Mouse (Mus musculus): ENCODE results near the gene Tlr5. TPM values are rescaled to one million over a fixed set of nuclear protein-coding genes. Genes with fewer than 3 reads are reported as not detected.

Gene Tlr5
- total and polyA plus RNA-seq, 3 experiments, result not detected

DNA sequence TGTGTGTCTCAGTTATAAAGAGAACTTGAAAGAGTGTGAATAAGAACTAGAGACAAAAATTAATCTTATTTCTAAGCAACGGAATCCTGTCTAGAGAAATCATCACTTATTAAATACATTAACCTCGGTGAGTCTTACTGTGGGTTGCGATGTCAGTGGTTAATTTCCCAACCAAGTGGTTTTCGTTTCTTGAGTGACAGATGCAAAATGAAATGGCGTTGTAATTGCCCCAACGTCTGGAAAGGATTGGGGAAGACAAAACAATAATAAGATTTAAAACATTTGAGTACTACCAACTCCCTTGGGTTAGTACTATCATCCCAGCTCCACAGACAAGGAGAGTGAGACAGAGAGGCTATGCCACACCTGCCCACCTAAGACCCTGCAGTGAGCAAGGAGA, 9.0 kb upstream of the Tlr5 start:
- no peaks in the 10 kb centered on the region for H3K9me3 ChIP-seq (replicated peaks; ENCODE audit: insufficient read depth, low read length)
- DNase-seq (ENCODE audit: low read depth, low spot score), result no peak
- H3K4me1 ChIP-seq (ENCODE audit: control insufficient read depth in 1 of 2, insufficient read depth in 2 of 2, low read length in 2 of 2), result no peaks in the 10 kb centered on the region
- no peak overlapping the region for H3K27ac ChIP-seq (ENCODE audit: control insufficient read depth, low read depth, low read length)
- H3K4me3 ChIP-seq (ENCODE audit: control insufficient read depth in 1 of 2, insufficient read depth in 1 of 2, low read depth in 2 of 2, low read length in 2 of 2), result no peak overlapping the region
- no peak overlapping the region for H3K9ac ChIP-seq (ENCODE audit: control insufficient read depth, low read depth, low read length, poor library complexity, severe bottlenecking)
- no peaks in the 10 kb centered on the region; a peak in 1 of 4 replicates for H3K27me3 ChIP-seq (ENCODE audit: control insufficient read depth in 1 of 2, insufficient read depth in 2 of 2, low read length in 2 of 2)
- H3K79me2 ChIP-seq (ENCODE audit: control insufficient read depth, insufficient read depth, low read length, poor library complexity), result no peaks in the 10 kb centered on the region
- H3K36me3 ChIP-seq (ENCODE audit: control insufficient read depth in 1 of 2, insufficient read depth in 2 of 2, low read length in 2 of 2), result no peaks in the 10 kb centered on the region
- TF ChIP-seq NELFE (IDR thresholded peaks at IDR 0.05; ENCODE audit: low read depth, low read length) (no peak), ZNF384 (IDR thresholded peaks at IDR 0.05; ENCODE audit: low read depth, low read length) (no peak), ZC3H11A (IDR thresholded peaks at IDR 0.05; ENCODE audit: low read depth, low read length) (no peak), BHLHE40 (IDR thresholded peaks at IDR 0.05; ENCODE audit: borderline replicate concordance, low read depth, low read length) (no peak), MAX (IDR thresholded peaks at IDR 0.05; ENCODE audit: low read length) (no peak), CHD1 (IDR thresholded peaks at IDR 0.05; ENCODE audit: low read depth, low read length) (no peak), RCOR1 (IDR thresholded peaks at IDR 0.05; ENCODE audit: low read depth, low read length) (no peak), POLR2A (IDR thresholded peaks at IDR 0.05; ENCODE audit: control insufficient read depth in 1 of 2, insufficient read depth in 1 of 2, low read depth in 1 of 2, low read length in 2 of 2, poor library complexity in 1 of 2) (no peak), ELF1 (IDR thresholded peaks at IDR 0.05; ENCODE audit: low read depth, low read length) (no peak), KAT2A (conservative IDR thresholded peaks at IDR 0.05; ENCODE audit: low read depth, low read length) (no peak), EP300 (IDR thresholded peaks at IDR 0.05; ENCODE audit: low read depth in 1 of 2, low read length in 2 of 2) (no peak)

DNA sequence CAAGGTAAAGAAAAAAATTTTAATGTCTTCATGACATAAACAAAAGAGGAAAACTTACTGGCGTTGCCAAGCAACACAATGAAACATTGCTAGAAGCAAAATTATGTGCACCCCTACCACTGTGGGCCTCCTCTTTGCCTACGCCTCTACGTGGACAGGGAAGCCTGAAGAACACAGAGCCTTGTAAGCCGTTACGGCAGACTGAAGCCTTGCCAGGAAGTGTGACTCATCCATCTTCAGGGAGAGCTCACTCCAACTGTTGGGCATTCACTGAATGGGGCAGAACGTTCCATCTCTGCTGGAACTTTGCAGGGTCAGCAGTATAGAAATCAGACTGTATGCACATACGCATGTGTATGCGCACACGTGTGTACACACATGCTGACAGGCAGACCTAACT, 3.3 kb upstream of the Tlr5 start:
- H3K4me3 ChIP-seq (ENCODE audit: control insufficient read depth in 1 of 2, insufficient read depth in 1 of 2, low read depth in 2 of 2, low read length in 2 of 2), result no peak overlapping the region
- no peak overlapping the region for H3K9ac ChIP-seq (ENCODE audit: control insufficient read depth, low read depth, low read length, poor library complexity, severe bottlenecking)
- H3K9me3 ChIP-seq (replicated peaks; ENCODE audit: insufficient read depth, low read length), result no peaks in the 10 kb centered on the region
- no peak for TF ChIP-seq ETS1 (IDR thresholded peaks at IDR 0.05; ENCODE audit: low read depth, low read length)
- TF ChIP-seq MEF2A (IDR thresholded peaks at IDR 0.05; ENCODE audit: extremely low read depth, insufficient replicate concordance, low read depth, low read length, poor library complexity, severe bottlenecking), result no peak
- no peak for TF ChIP-seq RCOR1 (IDR thresholded peaks at IDR 0.05; ENCODE audit: low read depth, low read length)
- TF ChIP-seq POLR2A (IDR thresholded peaks at IDR 0.05; ENCODE audit: control insufficient read depth in 1 of 2, insufficient read depth in 1 of 2, low read depth in 1 of 2, low read length in 2 of 2, poor library complexity in 1 of 2), result no peak
- peaks cover 0 to 13% of the 10 kb centered on the region in 2 experiments; a peak in 2 of 4 replicates for H3K4me1 ChIP-seq (ENCODE audit: control insufficient read depth in 1 of 2, insufficient read depth in 2 of 2, low read length in 2 of 2)
- no peaks in the 10 kb centered on the region; a peak in 1 of 4 replicates for H3K27me3 ChIP-seq (ENCODE audit: control insufficient read depth in 1 of 2, insufficient read depth in 2 of 2, low read length in 2 of 2)
- peak; percentile 48 for DNase-seq (ENCODE audit: low read depth, low spot score)
- no peaks in the 10 kb centered on the region for H3K36me3 ChIP-seq (ENCODE audit: control insufficient read depth in 1 of 2, insufficient read depth in 2 of 2, low read length in 2 of 2)
- H3K27ac ChIP-seq (ENCODE audit: control insufficient read depth, low read depth, low read length), result no peak overlapping the region
- no peaks in the 10 kb centered on the region for H3K79me2 ChIP-seq (ENCODE audit: control insufficient read depth, insufficient read depth, low read length, poor library complexity)

DNA sequence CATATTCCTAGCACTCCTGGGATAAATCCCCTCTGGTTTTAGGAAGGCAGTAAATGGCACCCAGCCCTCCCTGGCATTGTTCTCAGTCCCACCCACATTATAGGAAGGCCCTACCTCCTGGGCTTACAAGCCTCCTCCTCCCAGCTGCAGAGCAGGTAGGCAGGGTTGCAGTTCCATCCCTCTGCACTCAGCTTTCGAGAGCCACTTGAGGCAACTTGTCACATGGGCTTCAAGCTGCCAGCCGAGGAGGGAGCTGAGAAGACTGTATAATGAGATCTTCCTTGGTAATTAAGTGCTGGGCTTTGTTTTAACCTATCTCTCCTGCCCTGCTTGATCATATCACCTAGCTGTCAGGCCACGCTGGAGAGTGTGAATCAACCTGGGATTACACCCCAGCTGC, 1.4 kb upstream of the Tlr5 start:
- H3K4me1 ChIP-seq (ENCODE audit: control insufficient read depth in 1 of 2, insufficient read depth in 2 of 2, low read length in 2 of 2), result peaks cover 0 to 13% of the 10 kb centered on the region in 2 experiments; a peak in 2 of 4 replicates
- H3K27ac ChIP-seq (ENCODE audit: control insufficient read depth, low read depth, low read length), result no peak overlapping the region
- H3K36me3 ChIP-seq (ENCODE audit: control insufficient read depth in 1 of 2, insufficient read depth in 2 of 2, low read length in 2 of 2), result no peaks in the 10 kb centered on the region
- H3K4me3 ChIP-seq (ENCODE audit: control insufficient read depth in 1 of 2, insufficient read depth in 1 of 2, low read depth in 2 of 2, low read length in 2 of 2), result no peak overlapping the region
- H3K79me2 ChIP-seq (ENCODE audit: control insufficient read depth, insufficient read depth, low read length, poor library complexity), result no peaks in the 10 kb centered on the region
- TF ChIP-seq EP300 (IDR thresholded peaks at IDR 0.05; ENCODE audit: low read depth in 1 of 2, low read length in 2 of 2), result no peak
- no peak for TF ChIP-seq POLR2AphosphoS2 (IDR thresholded peaks at IDR 0.05; ENCODE audit: low read length)
- TF ChIP-seq SMC3 (IDR thresholded peaks at IDR 0.05; ENCODE audit: low read depth, low read length), result no peak
- no peak for TF ChIP-seq ETS1 (IDR thresholded peaks at IDR 0.05; ENCODE audit: low read depth, low read length)
- no peak for TF ChIP-seq USF1 (IDR thresholded peaks at IDR 0.05; ENCODE audit: low read depth, low read length)
- TF ChIP-seq MAFK (IDR thresholded peaks at IDR 0.05; ENCODE audit: borderline replicate concordance, low read depth, low read length), result no peak
- TF ChIP-seq ELF1 (IDR thresholded peaks at IDR 0.05; ENCODE audit: low read depth, low read length), result no peak
- TF ChIP-seq MAZ (IDR thresholded peaks at IDR 0.05; ENCODE audit: low read depth, low read length), result no peak
- no peak for TF ChIP-seq CHD2 (IDR thresholded peaks at IDR 0.05; ENCODE audit: low read length)
- no peak for TF ChIP-seq MAX (IDR thresholded peaks at IDR 0.05; ENCODE audit: low read length)
- TF ChIP-seq E2F4 (IDR thresholded peaks at IDR 0.05; ENCODE audit: borderline replicate concordance, low read depth, low read length), result no peak
- no peak for TF ChIP-seq NRF1 (IDR thresholded peaks at IDR 0.05; ENCODE audit: insufficient read depth, low read depth, low read length, poor library complexity, severe bottlenecking)
- no peak for TF ChIP-seq ZC3H11A (IDR thresholded peaks at IDR 0.05; ENCODE audit: low read depth, low read length)
- no peak for TF ChIP-seq MYC (IDR thresholded peaks at IDR 0.05; ENCODE audit: low read depth, low read length)
- TF ChIP-seq UBTF (IDR thresholded peaks at IDR 0.05; ENCODE audit: borderline replicate concordance, insufficient read depth, low read depth, low read length), result no peak
- TF ChIP-seq GATA1 (IDR thresholded peaks at IDR 0.05; ENCODE audit: low read depth, low read length), result no peak
- TF ChIP-seq CTCF (IDR thresholded peaks at IDR 0.05 in 2 of 3, conservative IDR thresholded peaks at IDR 0.05 in 1 of 3; ENCODE audit: control insufficient read depth in 1 of 3, insufficient read depth in 1 of 3, low read depth in 2 of 3, low read length in 3 of 3, poor library complexity in 1 of 3, severe bottlenecking in 1 of 3), result no peak
- H3K9me3 ChIP-seq (replicated peaks; ENCODE audit: insufficient read depth, low read length), result no peaks in the 10 kb centered on the region
- DNase-seq (ENCODE audit: low read depth, low spot score), result no peak
- 0 out of 4 replicates have a peak, but pooled peaks cover 0 to 1% of the 10 kb centered on the region in 2 experiments for H3K27me3 ChIP-seq (ENCODE audit: control insufficient read depth in 1 of 2, insufficient read depth in 2 of 2, low read length in 2 of 2)
- H3K9ac ChIP-seq (ENCODE audit: control insufficient read depth, low read depth, low read length, poor library complexity, severe bottlenecking), result no peak overlapping the region

Measured in MEL (cell line).